Mouse (Mus musculus): ENCODE measurements around the gene Apeh.

GRCm38 (mm10) chr9:108083561-108083960 lies 10.8 kb downstream of the Apeh start:
- TF ChIP-seq MAX (IDR thresholded peaks at IDR 0.05; ENCODE audit: low read depth) (no peak), USF1 (IDR thresholded peaks at IDR 0.05; ENCODE audit: low read depth) (no peak), POLR2A (IDR thresholded peaks at IDR 0.05; ENCODE audit: insufficient read length, low read depth) (no peak), TCF12 (IDR thresholded peaks at IDR 0.05; ENCODE audit: insufficient read depth, poor library complexity, severe bottlenecking) (no peak), SRF (IDR thresholded peaks at IDR 0.05; ENCODE audit: control insufficient read depth, insufficient read length, low read depth) (no peak), POLR2AphosphoS2 (IDR thresholded peaks at IDR 0.05; ENCODE audit: insufficient read length, low read depth) (no peak), MYOG (IDR thresholded peaks at IDR 0.05; ENCODE audit: control insufficient read depth in 1 of 3, insufficient read depth in 1 of 3, insufficient read length in 2 of 3, low read depth in 2 of 3) (no peak), CEBPB (IDR thresholded peaks at IDR 0.05; ENCODE audit: insufficient read depth, poor library complexity, severe bottlenecking) (no peak), E2F4 (IDR thresholded peaks at IDR 0.05; ENCODE audit: insufficient read depth) (no peak), MYOD1 (IDR thresholded peaks at IDR 0.05; ENCODE audit: control insufficient read depth in 1 of 3, insufficient read length in 2 of 3, low read depth in 2 of 3) (no peak), TCF3 (IDR thresholded peaks at IDR 0.05; ENCODE audit: insufficient read length, low read depth) (no peak)

Data from myocyte (in vitro differentiated cells).